Mouse (Mus musculus): ENCODE measurements around the gene Fiz1.
"Not testable (repeated sequence)": the region's sequence is repeated elsewhere in the genome, so short reads cannot be mapped to it uniquely, and the experiment has no call there.

Gene Fiz1

GRCm38 (mm10) chr7:5038109-5038732 is 23.7 kb upstream of the Fiz1 start, which contains the start of gene Zfp784:
Gene Zfp784, minus strand, starts transcription at chr7:5038446.
- peak; percentile 97 for DNase-seq (ENCODE audit: low read depth, low spot score)

- no peak for DNase-seq (ENCODE audit: low read depth, low spot score)
These were observed 23.0 kb upstream of the Fiz1 start for GRCm38 (mm10) chr7:5037467-5037866.

GRCm38 (mm10) chr7:5037026-5037425 is 22.5 kb upstream of the Fiz1 start:
- no peak for DNase-seq (ENCODE audit: low read depth, low spot score)

- DNase-seq (ENCODE audit: low read depth, low spot score) = no peak
These were observed 21.6 kb upstream of the Fiz1 start for GRCm38 (mm10) chr7:5036136-5036535.

GRCm38 (mm10) chr7:5035628-5036027 is 21.1 kb upstream of the Fiz1 start:
- DNase-seq (ENCODE audit: low read depth, low spot score) = no peak

- DNase-seq (ENCODE audit: low read depth, low spot score) = no peak
These were observed 19.3 kb upstream of the Fiz1 start, which contains the start of gene 4632433K11Rik for GRCm38 (mm10) chr7:5033818-5034217. Gene 4632433K11Rik, plus strand, starts transcription at chr7:5034118.

- no peak for DNase-seq (ENCODE audit: low read depth, low spot score)
These were observed 17.0 kb upstream of the Fiz1 start for GRCm38 (mm10) chr7:5031496-5031895.

- DNase-seq (ENCODE audit: low read depth, low spot score) = no peak
These were observed 16.2 kb upstream of the Fiz1 start for GRCm38 (mm10) chr7:5030554-5031275.

GRCm38 (mm10) chr7:5029946-5030345 is 15.4 kb upstream of the Fiz1 start:
- DNase-seq (ENCODE audit: low read depth, low spot score) = no peak

GRCm38 (mm10) chr7:5029543-5029942 is 15.0 kb upstream of the Fiz1 start:
- DNase-seq (ENCODE audit: low read depth, low spot score) = no peak

- no peak for DNase-seq (ENCODE audit: low read depth, low spot score)
These were observed 6.7 kb upstream of the Fiz1 start for GRCm38 (mm10) chr7:5021197-5021596.

GRCm38 (mm10) chr7:5020685-5021084 is 6.2 kb upstream of the Fiz1 start:
- no peak for DNase-seq (ENCODE audit: low read depth, low spot score)

GRCm38 (mm10) chr7:5020000-5020681 is 5.6 kb upstream of the Fiz1 start, which contains the start of the genes Zfp865 and Ccdc106:
Gene Zfp865, plus strand, starts transcription at chr7:5020376.
Gene Ccdc106, plus strand, starts transcription at chr7:5020553.
- DNase-seq (ENCODE audit: low read depth, low spot score) = peak; percentile 100

- not testable (repeated sequence) for DNase-seq (ENCODE audit: low read depth, low spot score)
These were observed 5.1 kb upstream of the Fiz1 start for GRCm38 (mm10) chr7:5019576-5019975.

- DNase-seq (ENCODE audit: low read depth, low spot score) = no peak
These were observed 3.4 kb upstream of the Fiz1 start for GRCm38 (mm10) chr7:5017931-5018330.

GRCm38 (mm10) chr7:5017352-5017751 is 2.9 kb upstream of the Fiz1 start:
- DNase-seq (ENCODE audit: low read depth, low spot score) = peak; percentile 43

- DNase-seq (ENCODE audit: low read depth, low spot score) = no peak
These were observed 2.4 kb upstream of the Fiz1 start for GRCm38 (mm10) chr7:5016920-5017319.

GRCm38 (mm10) chr7:5016057-5016456 is 1.6 kb upstream of the Fiz1 start:
- DNase-seq (ENCODE audit: low read depth, low spot score) = no peak

GRCm38 (mm10) chr7:5015118-5016001 is 863 bp upstream of the Fiz1 start, which contains the start of gene Gm44973:
Gene Gm44973, plus strand, starts transcription at chr7:5015496.
- DNase-seq (ENCODE audit: low read depth, low spot score) = peak; percentile 95

- DNase-seq (ENCODE audit: low read depth, low spot score) = no peak
These were observed 1.6 kb downstream of the Fiz1 start for GRCm38 (mm10) chr7:5012681-5013513.

All from CD4-positive, CD25-positive, alpha-beta regulatory T cell, adult 2 months (primary cell).